Mouse (Mus musculus): ENCODE data around the gene Auts2.

Auts2 gene

DNA sequence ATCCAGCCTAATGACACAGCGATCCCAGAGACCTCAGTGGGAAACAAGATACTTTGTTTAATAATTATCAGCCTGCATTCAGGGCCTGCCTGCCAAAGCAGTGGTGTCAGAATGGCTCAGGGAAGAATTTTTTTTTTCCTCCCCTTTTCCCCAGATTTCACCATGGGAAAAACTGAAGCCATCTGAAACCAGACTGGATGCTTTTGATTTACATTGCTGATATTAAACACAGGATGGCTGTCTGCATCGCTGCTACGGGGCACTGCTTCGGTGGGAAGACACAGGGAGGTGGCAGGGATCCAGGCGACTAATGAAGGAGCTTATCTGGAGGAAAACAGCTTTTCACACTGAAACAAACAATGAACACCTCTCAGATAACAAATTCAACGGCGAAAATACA lies 912.6 kb downstream of the Auts2 start:
- DNase-seq (ENCODE audit: low read depth, low spot score): no peak

DNA sequence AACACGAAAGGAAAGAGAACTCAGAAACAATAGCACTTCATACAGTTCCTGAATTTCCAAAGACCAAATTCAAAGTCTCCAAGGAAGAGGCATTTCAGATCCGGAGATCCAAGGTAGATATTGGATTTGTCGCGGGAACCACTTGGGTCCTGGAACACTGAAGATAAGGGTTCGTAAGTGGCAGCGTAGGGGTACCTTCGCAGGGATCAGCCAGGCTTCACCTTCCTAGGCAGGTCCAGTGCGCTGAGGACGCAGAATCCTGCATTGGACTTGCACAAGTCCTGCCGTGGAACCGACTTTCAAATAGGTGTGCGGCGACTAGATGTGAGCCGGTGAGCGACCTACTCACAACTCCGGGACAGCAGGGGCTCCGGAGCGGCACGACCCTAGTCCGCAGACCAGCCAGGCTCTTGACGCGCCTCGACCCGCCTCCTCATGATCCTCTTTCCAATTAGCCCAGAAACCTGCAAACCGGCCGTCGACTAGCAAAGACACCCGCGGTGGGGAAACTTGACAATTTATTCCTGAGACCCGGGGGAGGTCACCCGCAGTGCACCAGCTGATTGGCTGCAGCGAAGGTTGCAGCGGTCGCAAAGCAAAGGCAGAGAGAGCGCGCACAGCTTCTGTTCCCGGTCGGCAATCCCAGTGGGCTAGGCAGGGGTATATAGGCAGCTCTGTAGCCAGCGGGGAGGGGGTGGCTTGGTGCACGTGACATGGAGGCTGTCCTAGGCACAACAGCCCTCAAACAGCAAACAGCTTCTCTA lies 926.8 kb downstream of the Auts2 start:
- DNase-seq (ENCODE audit: low read depth, low spot score): no peak

- no peak for DNase-seq (ENCODE audit: low read depth, low spot score)
These were observed 928.9 kb downstream of the Auts2 start for GRCm38 (mm10) chr5:131614238-131614637.

DNA sequence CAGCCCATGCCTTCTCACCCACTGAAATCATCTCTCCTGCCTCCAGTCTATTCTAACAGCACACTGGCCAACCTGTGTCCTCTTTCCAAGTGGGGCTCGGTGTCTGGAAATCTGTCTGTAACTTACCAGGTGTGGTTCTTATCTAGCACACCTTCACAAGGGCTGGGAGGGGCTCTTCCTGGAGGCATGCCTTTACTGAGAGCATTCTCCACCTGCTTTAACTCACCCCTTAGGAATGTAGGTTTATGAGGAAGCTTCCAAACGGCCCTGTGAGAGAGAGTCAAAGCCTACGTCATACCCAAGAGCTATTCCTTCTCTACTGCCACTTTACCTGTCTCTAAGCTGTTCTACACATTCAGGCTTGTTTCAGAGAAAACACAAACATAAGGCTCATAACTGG lies 929.8 kb downstream of the Auts2 start:
- DNase-seq (ENCODE audit: low read depth, low spot score): no peak

DNA sequence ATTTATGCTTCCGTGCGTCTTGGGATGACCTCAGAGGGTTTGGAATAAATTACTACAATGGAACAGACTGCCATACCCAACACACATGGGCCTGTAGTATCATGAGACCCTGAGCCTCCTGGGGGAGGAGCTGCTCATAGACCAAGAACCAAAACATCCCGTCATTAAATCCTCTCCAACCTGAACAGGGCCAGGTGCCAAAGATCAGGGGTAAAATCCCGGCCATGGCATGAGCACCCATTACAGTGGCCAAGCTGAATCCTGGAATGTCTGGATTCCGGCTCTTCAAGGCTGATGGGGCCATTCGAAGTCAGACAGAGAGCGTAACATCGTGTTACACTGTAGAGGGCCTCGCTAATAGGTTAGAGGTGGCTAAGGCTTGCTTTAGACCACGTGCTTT lies 932.4 kb downstream of the Auts2 start:
- DNase-seq (ENCODE audit: low read depth, low spot score): no peak

GRCm38 (mm10) chr5:131606786-131607185 lies 936.4 kb downstream of the Auts2 start:
- no peak for DNase-seq (ENCODE audit: low read depth, low spot score)

DNA sequence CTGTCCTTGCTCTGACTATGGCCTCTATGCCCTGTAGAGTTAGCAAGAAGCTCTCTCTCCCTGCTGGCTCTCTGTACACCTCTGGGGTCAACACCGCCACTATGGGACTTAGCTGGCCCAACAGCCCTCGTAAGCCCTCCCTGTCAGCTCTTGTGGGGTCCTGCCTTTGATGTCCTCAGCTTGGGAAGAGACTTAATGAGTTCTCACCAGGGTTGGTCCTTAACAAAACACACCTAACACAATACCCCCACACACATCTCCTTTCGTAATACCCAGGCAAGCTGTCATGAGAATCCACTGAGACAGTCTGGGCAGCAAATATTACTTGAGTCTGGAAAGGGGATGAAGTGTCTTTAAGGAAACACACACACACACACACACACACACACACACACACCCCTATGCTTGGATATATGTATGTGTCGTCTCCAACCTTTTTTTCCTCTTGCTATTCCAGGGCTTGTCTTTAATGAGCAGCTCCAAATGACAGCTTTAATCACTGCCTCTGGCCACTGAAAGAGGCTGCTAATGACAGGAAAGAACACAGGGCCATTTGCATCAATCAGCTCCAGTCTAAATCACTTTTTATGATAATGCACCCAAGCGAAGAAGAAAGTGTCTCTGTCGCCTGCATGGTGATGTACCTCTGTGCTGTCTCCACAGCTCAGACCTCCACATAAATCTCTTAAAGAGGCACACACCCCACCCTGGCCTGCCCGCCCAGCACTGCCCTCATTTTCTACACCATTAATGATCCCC lies 941.0 kb downstream of the Auts2 start:
- DNase-seq (ENCODE audit: low read depth, low spot score): no peak

DNA sequence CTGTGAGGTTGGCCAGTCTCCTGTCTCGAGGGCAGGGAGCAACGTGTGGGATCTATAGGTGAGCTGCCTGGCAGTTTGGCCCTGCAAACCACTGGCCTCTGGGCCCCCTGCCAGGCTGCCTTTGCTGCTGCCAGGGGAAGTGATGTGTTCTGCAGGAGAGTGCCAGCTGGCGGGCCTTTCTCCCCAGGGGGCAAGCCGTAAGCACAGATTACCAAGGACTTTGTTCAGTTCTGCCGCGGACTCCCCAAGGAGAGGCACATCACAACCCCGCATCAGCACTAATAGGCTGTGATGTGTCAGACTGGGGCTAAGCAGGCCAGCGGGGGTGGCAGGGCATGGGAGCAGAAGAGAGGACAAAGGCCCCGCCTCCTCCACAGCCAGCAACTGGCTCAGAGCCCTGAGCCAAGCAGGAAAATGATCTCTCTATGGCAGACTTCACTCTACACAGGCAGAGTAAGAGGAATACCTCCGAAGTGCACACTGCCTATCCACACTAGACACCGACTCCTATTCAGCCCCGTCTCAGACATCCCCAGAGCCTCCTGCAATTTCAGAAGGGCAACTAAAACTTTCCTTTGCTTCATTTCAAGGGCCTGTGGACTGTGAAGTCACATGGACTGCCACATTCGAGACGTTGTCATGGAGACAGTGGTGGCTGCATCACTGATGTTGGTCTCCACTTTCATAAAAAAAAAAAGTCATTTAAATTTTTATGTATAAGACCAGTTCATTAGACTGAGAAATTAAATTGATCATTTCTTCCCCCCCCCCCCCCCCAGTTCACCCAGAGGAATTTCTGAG lies 942.6 kb downstream of the Auts2 start:
- DNase-seq (ENCODE audit: low read depth, low spot score): no peak

- no peak for DNase-seq (ENCODE audit: low read depth, low spot score)
These were observed 945.6 kb downstream of the Auts2 start for GRCm38 (mm10) chr5:131597503-131597902.

- DNase-seq (ENCODE audit: low read depth, low spot score): no peak
These were observed 946.6 kb downstream of the Auts2 start for GRCm38 (mm10) chr5:131596591-131596990.

DNA sequence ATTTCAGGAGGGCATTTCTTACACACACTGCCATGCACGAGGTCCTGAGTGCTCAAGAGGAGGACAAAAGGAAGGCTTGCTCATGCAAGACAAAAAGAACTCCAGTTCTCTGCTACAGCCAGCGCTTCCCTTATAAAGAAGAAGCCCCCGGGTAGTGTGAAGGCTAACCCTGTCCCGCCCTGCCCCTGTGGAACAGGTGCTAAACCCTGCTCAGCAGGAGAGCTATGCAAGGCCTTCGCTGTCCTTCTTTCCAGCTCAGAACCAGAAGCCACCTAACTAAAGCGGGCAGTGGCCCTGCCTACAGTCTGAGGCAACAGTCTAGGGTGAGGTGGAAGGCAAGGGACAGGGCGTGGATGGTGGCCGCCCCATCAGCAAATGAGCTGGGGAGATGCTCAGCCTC lies 947.4 kb downstream of the Auts2 start:
- no peak for DNase-seq (ENCODE audit: low read depth, low spot score)

GRCm38 (mm10) chr5:131594597-131594996 lies 948.5 kb downstream of the Auts2 start:
- no peak for DNase-seq (ENCODE audit: low read depth, low spot score)

DNA sequence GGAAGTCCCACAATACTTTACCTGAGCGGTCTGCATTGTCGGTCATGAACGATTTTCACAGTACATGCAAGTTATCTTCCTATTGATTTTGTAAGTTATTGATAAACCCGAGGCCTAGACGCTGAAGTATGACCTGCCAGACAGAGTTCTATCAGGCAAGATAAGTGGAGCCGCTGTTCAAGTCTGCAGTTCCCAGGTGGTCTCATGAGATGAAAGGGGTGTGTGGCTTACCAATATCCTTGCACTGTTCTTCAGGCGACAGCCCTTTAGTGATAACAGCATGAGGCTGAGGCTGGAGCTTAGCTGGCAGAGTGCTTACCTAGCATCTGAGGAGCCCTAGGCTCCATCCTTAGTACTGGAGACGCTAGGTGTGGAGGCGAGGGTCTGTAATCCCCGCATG lies 949.9 kb downstream of the Auts2 start:
- DNase-seq (ENCODE audit: low read depth, low spot score): no peak

DNA sequence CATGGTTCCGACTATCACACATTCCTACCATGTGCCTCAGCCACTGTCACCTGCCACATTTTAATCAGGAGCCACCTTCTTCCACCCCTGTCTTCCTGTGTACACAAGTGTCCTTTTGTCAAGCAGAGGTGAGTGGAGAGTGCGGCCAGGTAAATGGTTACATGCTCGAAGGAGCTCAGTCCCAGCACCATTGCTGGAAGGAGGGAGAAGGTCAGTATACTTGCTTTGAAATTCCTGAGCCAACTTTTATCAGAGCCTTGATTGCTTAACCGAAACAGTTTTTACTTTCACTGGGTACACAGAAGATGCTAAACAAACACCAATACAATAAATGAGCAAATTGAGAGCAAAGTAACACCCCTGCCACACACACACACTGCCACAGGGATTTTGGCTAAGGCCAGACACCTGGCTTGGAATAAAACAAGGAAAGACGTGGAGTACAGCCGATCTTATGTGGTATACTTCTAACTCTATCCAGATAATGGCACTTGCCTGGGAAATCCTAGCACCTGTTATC lies 953.1 kb downstream of the Auts2 start:
- no peak for DNase-seq (ENCODE audit: low read depth, low spot score)

DNA sequence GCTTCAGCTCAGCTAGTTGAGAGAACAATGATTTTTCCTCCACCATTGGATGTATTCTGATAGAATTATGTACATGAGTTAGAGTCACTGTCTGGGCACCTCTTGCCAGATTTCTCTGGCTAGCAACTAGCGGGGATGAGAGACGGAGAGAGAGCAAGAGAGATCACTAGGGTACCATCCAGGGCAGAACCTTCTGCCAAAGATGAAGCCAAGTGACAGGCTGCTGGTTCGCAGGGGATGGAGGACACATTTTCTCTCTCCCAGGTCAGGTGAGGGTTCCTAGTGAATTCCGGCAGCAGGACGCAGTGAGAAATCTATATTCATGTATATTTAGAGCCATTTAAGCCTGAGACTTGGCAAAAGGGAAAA lies 956.8 kb downstream of the Auts2 start:
- DNase-seq (ENCODE audit: low read depth, low spot score): no peak

- DNase-seq (ENCODE audit: low read depth, low spot score): no peak
These were observed 957.3 kb downstream of the Auts2 start for GRCm38 (mm10) chr5:131585684-131586331.

- no peak for DNase-seq (ENCODE audit: low read depth, low spot score)
These were observed 958.6 kb downstream of the Auts2 start for GRCm38 (mm10) chr5:131584260-131585135.

- DNase-seq (ENCODE audit: low read depth, low spot score): no peak
These were observed 961.8 kb downstream of the Auts2 start for GRCm38 (mm10) chr5:131581110-131582050.

- DNase-seq (ENCODE audit: low read depth, low spot score): no peak
These were observed 964.4 kb downstream of the Auts2 start for GRCm38 (mm10) chr5:131578737-131579136.

Measured in c-Kit-negative CD71-positive TER-119-positive erythroid progenitor cells, embryonic 14.5 days (primary cell).